Comparison of ENCODE assay signal across 12 mouse cellular contexts in the genomic region with DNA sequence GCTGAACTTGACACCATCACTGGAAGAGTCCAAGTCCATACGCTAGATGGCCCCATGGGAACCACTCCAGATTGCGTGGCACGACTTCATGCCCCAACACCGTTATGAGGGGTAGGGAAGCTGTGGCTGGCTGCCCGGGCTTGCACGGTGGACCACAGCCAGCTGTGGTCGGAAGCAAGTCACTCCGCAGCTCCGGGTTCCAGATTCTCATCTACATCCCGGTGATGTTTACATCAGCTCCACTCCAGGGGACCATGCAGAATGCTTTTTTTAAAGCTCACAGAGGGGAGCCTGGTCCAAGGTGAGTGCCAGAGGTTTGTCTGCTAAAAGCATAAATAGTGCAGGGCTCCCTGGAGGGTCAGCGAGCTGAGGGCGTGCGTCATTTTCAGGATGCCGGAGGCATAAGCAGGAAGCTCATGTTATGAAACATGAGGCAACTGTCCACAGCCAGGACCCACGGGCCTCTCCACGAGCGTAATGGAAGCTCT. TPM values are rescaled to one million over a fixed set of nuclear protein-coding genes. Genes with fewer than 3 reads are reported as not detected.
DNase-seq lines count a peak whose midpoint lies in the region.
"Had no signal": no experiment of that assay in that cellular context is flagged by ENCODE, and none has a peak within 500 bp of the region (broad histone marks: within the 10 kb centered on the region; RNA-seq: fewer than 3 reads in every experiment).

No protein-coding gene starts in this region.

- H3K27ac ChIP-seq in heart, embryonic 10.5 days, result no peak overlapping the region
- H3K27ac ChIP-seq: hindbrain, embryonic 14.5 days; liver, embryonic 13.5 days had no signal

- H3K36me3 ChIP-seq in heart, embryonic 10.5 days, result no peaks in the 10 kb centered on the region
- H3K36me3 ChIP-seq: liver, embryonic 13.5 days had no signal

- H3K4me3 ChIP-seq in heart, embryonic 10.5 days, result no peak overlapping the region
- H3K4me3 ChIP-seq: liver, embryonic 13.5 days had no signal

- H3K9me3 ChIP-seq in heart, embryonic 10.5 days, result no peaks in the 10 kb centered on the region
- H3K9me3 ChIP-seq: liver, embryonic 13.5 days had no signal

- WGBS in heart, embryonic 10.5 days, result 78% methylated on average over 17 of the region's 17 CpGs

- peaks cover 13% of the 10 kb centered on the region for H3K4me1 ChIP-seq in heart, embryonic 10.5 days

- H3K27me3 ChIP-seq in heart, embryonic 10.5 days (ENCODE audit: insufficient read depth, poor library complexity, severe bottlenecking), result peaks cover 35% of the 10 kb centered on the region
- H3K27me3 ChIP-seq: liver, embryonic 13.5 days had no signal

- DNase-seq in heart, adult 9 months (ENCODE audit: low spot score in 2 of 2), result peak; percentile 39 to 55
- DNase-seq in heart, embryonic 10.5 days (ENCODE audit: low spot score), result no peak
- peak; percentile 61 for DNase-seq in MN1 (ENCODE audit: low spot score)
- peak; percentile 51 for DNase-seq in heart, postnatal 4 days
- peak; percentile 86 for DNase-seq in lung, postnatal 10 days
- no peak for DNase-seq in frontal cortex, postnatal 36 days (ENCODE audit: low spot score in 2 of 2)
- no peak for DNase-seq in B cell, adult 2 months
- DNase-seq in ovary, postnatal 36 days (ENCODE audit: low spot score), result no peak
- DNase-seq: embryo, embryonic 11 days; liver, embryonic 13.5 days had no signal

RNA-seq across cellular contexts. Expression of a gene that starts 55.4 kb away (rescaled TPM):
- 0.12 and 0.14 TPM in 2 replicates for polyA plus RNA-seq in heart, embryonic 10.5 days (2016; fragmentation: Nextera tagmentation; extraction: Ambion mirVana)
- total RNA-seq in heart, postnatal 4 days (2021), result under 1 TPM; 0.05 TPM
- total RNA-seq: monocyte, adult 5-6 weeks had no signal

Comparison
In these comparisons a context has a peak if more than half of its experiments do, and no peak if none do; other contexts are left out.
1. DNase-seq: peak in heart, adult 9 months (2 of 2), MN1 (single experiment), heart, postnatal 4 days (single experiment) and lung, postnatal 10 days (single experiment); none in heart, embryonic 10.5 days (single experiment), frontal cortex, postnatal 36 days (0 of 2), B cell, adult 2 months (0 of 2) and ovary, postnatal 36 days (single experiment).